Mouse (Mus musculus) ES-Bruce4 (cell line): ENCODE data around the gene Ap5m1. TPM values are rescaled to one million over a fixed set of nuclear protein-coding genes. Genes with fewer than 3 reads are reported as not detected.

Experiments
- H3K27ac ChIP-seq: 2 replicates; pipeline ENCODE4 v1.5.1; 2012; ENCODE audit warnings: low read length, inconsistent platforms; ENCODE audit not compliant: insufficient read depth
- H3K27me3 ChIP-seq: 2 replicates; pipeline ENCODE4 v1.6.1; 2012; ENCODE audit warnings: mild to moderate bottlenecking, low read length, inconsistent platforms; ENCODE audit not compliant: control insufficient read depth, poor library complexity, insufficient read depth, severe bottlenecking
- H3K36me3 ChIP-seq: 2 replicates; pipeline ENCODE4 v1.6.1; 2012; ENCODE audit warnings: inconsistent platforms, mild to moderate bottlenecking, low read length, moderate library complexity; ENCODE audit not compliant: control insufficient read depth, poor library complexity, insufficient read depth, severe bottlenecking
- H3K4me1 ChIP-seq: one replicate; pipeline ENCODE4 v1.8.1; 2011; ENCODE audit warnings: low read length; ENCODE audit not compliant: control insufficient read depth, insufficient read depth
- H3K4me3 ChIP-seq: 2 replicates; pipeline ENCODE4 v1.5.1; 2011; ENCODE audit warnings: low read depth, mild to moderate bottlenecking, low read length
- H3K9ac ChIP-seq: 2 replicates; pipeline ENCODE4 v1.6.1; 2012; ENCODE audit warnings: low read depth, mild to moderate bottlenecking, inconsistent platforms; ENCODE audit not compliant: poor library complexity, severe bottlenecking
- H3K9me3 ChIP-seq: replicated peaks from 2 replicates; pipeline ENCODE4 v1.6.1; 2012; ENCODE audit warnings: mild to moderate bottlenecking, low read length, inconsistent platforms; ENCODE audit not compliant: control insufficient read depth, poor library complexity, insufficient read depth, severe bottlenecking
- CTCF ChIP-seq: IDR thresholded peaks from one replicate; pipeline ENCODE4 v1.8.1; 2011; ENCODE audit warnings: low read depth, low read length
- EP300 ChIP-seq: IDR thresholded peaks from 2 replicates; pipeline ENCODE4 v1.6.1; 2011; ENCODE audit warnings: low read depth, low read length; ENCODE audit not compliant: insufficient read depth
- POLR2A ChIP-seq: IDR thresholded peaks from one replicate; pipeline ENCODE4 v1.8.1; 2011; ENCODE audit warnings: low read length; ENCODE audit not compliant: insufficient read depth
- polyA plus RNA-seq: library from polyadenylated mRNA; stranded (reverse); fragments of >200 nt; gene quantifications from 2 replicates; pipeline ENCODE4 v1.2.4, GENCODE M21; 2011; ENCODE audit warnings: low read depth; ENCODE audit not compliant: missing spikeins, insufficient read depth, insufficient read length

The Ap5m1 gene
- polyA plus RNA-seq, 1 experiment = 44.9 TPM

GRCm38 (mm10) chr14:49140756-49141155 lies 74.9 kb downstream of the Ap5m1 start:
- no peaks in the 10 kb centered on the region for H3K27me3 ChIP-seq
- no peak overlapping the region for H3K4me3 ChIP-seq
- H3K36me3 ChIP-seq = no peaks in the 10 kb centered on the region
- no peak overlapping the region for H3K9ac ChIP-seq
- TF ChIP-seq CTCF (no peak), POLR2A (no peak), EP300 (no peak)
- H3K27ac ChIP-seq = no peak overlapping the region
- H3K4me1 ChIP-seq = peaks cover 2% of the 10 kb centered on the region
- H3K9me3 ChIP-seq = no peaks in the 10 kb centered on the region

Other genes starting within 250 kb of the Ap5m1 start
- 62.8 and 73.5 TPM in 2 replicates for gene Exoc5, start 556 bp downstream of the Ap5m1 start, polyA plus RNA-seq
- gene Naa30, start 106.1 kb downstream of the Ap5m1 start, polyA plus RNA-seq = 59.6 and 60.8 TPM in 2 replicates
- not detected in 2 replicates for gene ccdc198, start 179.4 kb downstream of the Ap5m1 start, polyA plus RNA-seq